Mouse (Mus musculus) ovary, adult 10 weeks (tissue): ENCODE measurements around the gene 3110040N11Rik. TPM values are rescaled to one million over a fixed set of nuclear protein-coding genes. Genes with fewer than 3 reads are reported as not detected.

Experiments used
- polyA plus RNA-seq: library from polyadenylated mRNA; stranded (reverse); fragments of 350-450 nt; fragmentation: Illumina TruSeq; extraction: RNeasy Lipid Tissue Mini Kit (QIAGEN cat#74804); gene quantifications from one replicate; pipeline ENCODE4 v1.2.3, GENCODE M21; 2014

3110040N11Rik gene
- 6.2 TPM for polyA plus RNA-seq

GRCm38 (mm10) chr7:81789095-81789757 lies at the start of gene 3110040N11Rik:
Gene 3110040N11Rik, minus strand, starts transcription at chr7:81789478.

DNA sequence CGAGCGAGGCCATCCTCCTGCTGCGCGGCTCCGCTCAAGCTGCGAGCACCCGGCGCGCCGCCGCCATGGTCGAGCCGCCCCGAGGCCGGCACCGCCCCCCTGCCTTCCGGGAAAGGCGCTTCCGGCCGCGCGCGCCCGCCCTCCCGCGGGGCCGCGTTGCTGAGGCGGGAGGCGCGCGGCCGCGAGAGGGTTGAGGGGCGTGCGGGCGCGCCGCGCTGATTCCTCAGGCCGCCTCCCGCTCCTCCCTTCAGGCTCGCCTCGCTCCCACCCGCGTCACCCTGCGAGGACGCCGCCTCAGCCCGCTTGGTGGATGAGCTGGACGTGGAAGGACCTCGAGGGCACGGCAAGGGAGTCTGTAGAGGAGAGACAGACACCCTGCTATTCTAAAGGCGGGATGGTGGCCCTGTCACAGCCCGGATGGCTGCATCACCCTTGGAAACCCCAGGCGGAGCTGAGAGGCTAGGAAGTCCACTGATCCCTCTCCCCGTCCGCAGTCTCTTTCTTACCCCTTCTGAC lies 40.2 kb upstream of the 3110040N11Rik start, which contains the start of gene Btbd1:
Gene Btbd1, minus strand, starts transcription at position 53 of the 516 bp plus-strand sequence.

GRCm38 (mm10) chr7:81762180-81763109 lies 26.8 kb downstream of the 3110040N11Rik start, which contains the start of gene Ramac:
Gene Ramac, plus strand, starts transcription at chr7:81762925.

Other genes with a start within 250 kb of the 3110040N11Rik start
- 0.29 TPM for gene Fsd2, start 222.5 kb downstream of the 3110040N11Rik start, polyA plus RNA-seq
- 7.1 TPM for gene Whamm, start 218.2 kb downstream of the 3110040N11Rik start, polyA plus RNA-seq
- 2.4 TPM for gene Homer2, start 82.0 kb downstream of the 3110040N11Rik start, polyA plus RNA-seq
- gene Ramac, start 26.6 kb downstream of the 3110040N11Rik start, polyA plus RNA-seq = 223 TPM
- gene Btbd1, start 40.0 kb upstream of the 3110040N11Rik start, polyA plus RNA-seq = 392 TPM
- gene Gm10160, start 66.3 kb upstream of the 3110040N11Rik start, polyA plus RNA-seq = not detected
- 39.1 TPM for gene Tm6sf1, start 69.5 kb upstream of the 3110040N11Rik start, polyA plus RNA-seq
- gene Hdgfl3, start 145.0 kb upstream of the 3110040N11Rik start, polyA plus RNA-seq = 89.7 TPM
- 8.2 TPM for gene Bnc1, start 202.8 kb upstream of the 3110040N11Rik start, polyA plus RNA-seq